Mouse (Mus musculus): ENCODE data around the gene Rbks.

Rbks gene

GRCm38 (mm10) chr5:31588016-31588415 lies 109.4 kb downstream of the Rbks start:
- no peak for DNase-seq (ENCODE audit: low read depth, low spot score)

- DNase-seq (ENCODE audit: low read depth, low spot score): no peak
Measured at GRCm38 (mm10) chr5:31585526-31585925, 111.9 kb downstream of the Rbks start.

GRCm38 (mm10) chr5:31583261-31583660 lies 114.2 kb downstream of the Rbks start:
- DNase-seq (ENCODE audit: low read depth, low spot score): no peak

- DNase-seq (ENCODE audit: low read depth, low spot score): peak; percentile 16
Measured at GRCm38 (mm10) chr5:31581932-31582331, 115.5 kb downstream of the Rbks start.

GRCm38 (mm10) chr5:31581263-31581662 lies 116.2 kb downstream of the Rbks start:
- DNase-seq (ENCODE audit: low read depth, low spot score): no peak

- DNase-seq (ENCODE audit: low read depth, low spot score): no peak
Measured at GRCm38 (mm10) chr5:31576539-31576975, 120.9 kb downstream of the Rbks start.

Data from A20 (cell line).